8 mouse cellular contexts compared by ENCODE assay signal in genomic region chr11:54028044-54028951, GRCm38 (mm10). TPM values are rescaled to one million over a fixed set of nuclear protein-coding genes. Genes with fewer than 3 reads are reported as not detected.
DNase-seq lines count a peak whose midpoint lies in the region; ATAC-seq lines count a peak whose summit lies in the region.

TSS of gene Slc22a4 (minus strand) at chr11:54028090.

- no peaks in the 10 kb centered on the region; the same call in 1 of the 2 replicates for H3K27me3 ChIP-seq in erythroblast, embryonic 14.5 days (ENCODE audit: control insufficient read depth)
- H3K27me3 ChIP-seq in heart, embryonic 11.5 days (ENCODE audit: control insufficient read depth, insufficient read depth, low read length): peaks cover 35% of the 10 kb centered on the region
- peaks cover 32% of the 10 kb centered on the region for H3K27me3 ChIP-seq in kidney, embryonic 16.5 days (ENCODE audit: insufficient read depth, low read length)
- H3K27me3 ChIP-seq in liver, embryonic 11.5 days (replicated peaks; ENCODE audit: control insufficient read depth, insufficient read depth, low read length): peaks cover 7% of the 10 kb centered on the region

- peak; percentile 49 for DNase-seq in CD4-positive helper T cell, adult 2 months (ENCODE audit: low read depth, low spot score)
- DNase-seq in liver, embryonic 11.5 days (ENCODE audit: low spot score): peak; percentile 79
- peak; percentile 78 to 79 for DNase-seq in spleen, postnatal 14 days (ENCODE audit: low spot score in 2 of 2)

- H3K9ac ChIP-seq in heart, embryonic 11.5 days (ENCODE audit: low read depth, low read length): peak within 1 kb of the TSS; percentile 78
- peak within 1 kb of the TSS; percentile 73 for H3K9ac ChIP-seq in kidney, embryonic 16.5 days (replicated peaks; ENCODE audit: low read length)
- peak within 1 kb of the TSS; percentile 64 for H3K9ac ChIP-seq in liver, embryonic 11.5 days (ENCODE audit: low read depth, low read length)

- peak within 1 kb of the TSS; percentile 60 for H3K27ac ChIP-seq in brown adipose tissue, adult 24 weeks (replicated peaks; ENCODE audit: low read depth, low read length)
- H3K27ac ChIP-seq in heart, embryonic 11.5 days (ENCODE audit: low read depth, low read length): peak within 1 kb of the TSS; percentile 73
- H3K27ac ChIP-seq in kidney, embryonic 16.5 days (ENCODE audit: low read length): no peak within 1 kb of the TSS
- H3K27ac ChIP-seq in liver, embryonic 11.5 days (ENCODE audit: low read depth, low read length): peak within 1 kb of the TSS; percentile 91

- H3K36me3 ChIP-seq in erythroblast, embryonic 14.5 days (ENCODE audit: control insufficient read depth): peaks cover 48% of the 10 kb centered on the region
- no peaks in the 10 kb centered on the region for H3K36me3 ChIP-seq in heart, embryonic 11.5 days (ENCODE audit: control insufficient read depth, insufficient read depth, low read length)
- H3K36me3 ChIP-seq in kidney, embryonic 16.5 days (ENCODE audit: insufficient read depth, low read length): no peaks in the 10 kb centered on the region
- H3K36me3 ChIP-seq in liver, embryonic 11.5 days (ENCODE audit: control insufficient read depth, insufficient read depth, low read length): no peaks in the 10 kb centered on the region

- no peaks in the 10 kb centered on the region; the same call in 1 of the 2 replicates for H3K9me3 ChIP-seq in erythroblast, embryonic 14.5 days (ENCODE audit: control insufficient read depth, low read length)
- H3K9me3 ChIP-seq in heart, embryonic 11.5 days (replicated peaks; ENCODE audit: control insufficient read depth, low read length): no peaks in the 10 kb centered on the region
- H3K9me3 ChIP-seq in kidney, embryonic 16.5 days (ENCODE audit: low read length): no peaks in the 10 kb centered on the region
- no peaks in the 10 kb centered on the region for H3K9me3 ChIP-seq in liver, embryonic 11.5 days (ENCODE audit: control insufficient read depth, low read length)

- WGBS in heart, embryonic 11.5 days (ENCODE audit: insufficient replicate concordance): 2% methylated on average over 61 of the region's 61 CpGs
- WGBS in kidney, embryonic 16.5 days: 1% methylated on average over 61 of the region's 61 CpGs
- WGBS in liver, embryonic 11.5 days: 6% methylated on average over 61 of the region's 61 CpGs

- H3K4me2 ChIP-seq in heart, embryonic 11.5 days: peak within 1 kb of the TSS; percentile 96
- peak within 1 kb of the TSS; percentile 95 for H3K4me2 ChIP-seq in kidney, embryonic 16.5 days (replicated peaks; ENCODE audit: low read depth, low read length)
- peak within 1 kb of the TSS; percentile 98 for H3K4me2 ChIP-seq in liver, embryonic 11.5 days

- H3K4me1 ChIP-seq in brown adipose tissue, adult 24 weeks (ENCODE audit: control insufficient read depth, insufficient read depth, insufficient read length, low read length): peaks cover 5% of the 10 kb centered on the region
- peaks cover 54% of the 10 kb centered on the region for H3K4me1 ChIP-seq in erythroblast, embryonic 14.5 days (ENCODE audit: control insufficient read depth)
- peaks cover 8% of the 10 kb centered on the region; the same call in 1 of the 2 replicates for H3K4me1 ChIP-seq in heart, embryonic 11.5 days (ENCODE audit: control insufficient read depth, insufficient read depth, low read length)
- H3K4me1 ChIP-seq in kidney, embryonic 16.5 days (ENCODE audit: insufficient read depth, low read length): peaks cover 12% of the 10 kb centered on the region; the same call in 1 of the 2 replicates
- peaks cover 31% of the 10 kb centered on the region for H3K4me1 ChIP-seq in liver, embryonic 11.5 days (replicated peaks; ENCODE audit: control insufficient read depth, insufficient read depth, low read length)

- H3K4me3 ChIP-seq in brown adipose tissue, adult 24 weeks (ENCODE audit: insufficient read depth, low read depth, low read length): peak within 1 kb of the TSS; percentile 77
- peak within 1 kb of the TSS; percentile 74 for H3K4me3 ChIP-seq in erythroblast, embryonic 14.5 days (replicated peaks)
- H3K4me3 ChIP-seq in heart, embryonic 11.5 days (ENCODE audit: low read depth, low read length): peak within 1 kb of the TSS; percentile 65
- H3K4me3 ChIP-seq in kidney, embryonic 16.5 days (ENCODE audit: low read length): peak within 1 kb of the TSS; percentile 63
- peak within 1 kb of the TSS; percentile 74 for H3K4me3 ChIP-seq in liver, embryonic 11.5 days (ENCODE audit: low read depth, low read length)

- ATAC-seq in heart, embryonic 11.5 days (replicated peaks; ENCODE audit: insufficient number of reproducible peaks, low FRiP score, low TSS enrichment): peak; percentile 91
- peak; percentile 95 for ATAC-seq in kidney, embryonic 16.5 days (ENCODE audit: low FRiP score, low TSS enrichment)
- ATAC-seq in liver, embryonic 11.5 days (replicated peaks; ENCODE audit: low FRiP score): peak; percentile 80
- peak; percentile 73 for ATAC-seq in monocyte, adult 5-6 weeks (replicated peaks; ENCODE audit: insufficient number of reproducible peaks, low FRiP score, low TSS enrichment, poor library complexity, severe bottlenecking)

RNA-seq across cellular contexts. Expression of gene Slc22a4, which starts in this region (rescaled TPM):
- 1.8 and 3.5 TPM in 2 replicates for polyA plus RNA-seq in brown adipose tissue, adult 24 weeks (2012; ENCODE audit: insufficient read depth, insufficient read length, missing spikeins)
- 10.1 and 12.5 TPM in 2 replicates for polyA plus RNA-seq in erythroblast, embryonic 14.5 days (2012)
- 4.0 and 5.4 TPM in 2 replicates for polyA plus RNA-seq in heart, embryonic 11.5 days (2014; fragmentation: Nextera tagmentation; extraction: Ambion mirVana)
- polyA plus RNA-seq in kidney, embryonic 16.5 days (2015; fragmentation: Nextera tagmentation; extraction: Ambion mirVana): 1.00 and 1.2 TPM in 2 replicates
- polyA plus RNA-seq in liver, embryonic 11.5 days (2014; fragmentation: Nextera tagmentation; extraction: Ambion mirVana): 20.6 and 21.5 TPM in 2 replicates
- 0.78 to 2.1 TPM (median 1.1 TPM) in 3 replicates for total RNA-seq in monocyte, adult 5-6 weeks (2017)
